Mouse (Mus musculus) G1E-ER4 (cell line): Measurements from ENCODE around the gene Dnajc19. TPM values are rescaled to one million over a fixed set of nuclear protein-coding genes. Genes with fewer than 3 reads are reported as not detected.

Source experiments
- GATA1 ChIP-seq: IDR thresholded peaks from one replicate; pipeline ENCODE4 v1.8.0; 2012; ENCODE audit warnings: low read length, inconsistent platforms
- polyA plus RNA-seq: library from polyadenylated mRNA; stranded (reverse); fragments of >175 nt; gene quantifications from 2 replicates; pipeline ENCODE4 v1.2.3, GENCODE M21; 2012

The Dnajc19 gene
- polyA plus RNA-seq, 1 experiment, result 67.3 TPM

DNA sequence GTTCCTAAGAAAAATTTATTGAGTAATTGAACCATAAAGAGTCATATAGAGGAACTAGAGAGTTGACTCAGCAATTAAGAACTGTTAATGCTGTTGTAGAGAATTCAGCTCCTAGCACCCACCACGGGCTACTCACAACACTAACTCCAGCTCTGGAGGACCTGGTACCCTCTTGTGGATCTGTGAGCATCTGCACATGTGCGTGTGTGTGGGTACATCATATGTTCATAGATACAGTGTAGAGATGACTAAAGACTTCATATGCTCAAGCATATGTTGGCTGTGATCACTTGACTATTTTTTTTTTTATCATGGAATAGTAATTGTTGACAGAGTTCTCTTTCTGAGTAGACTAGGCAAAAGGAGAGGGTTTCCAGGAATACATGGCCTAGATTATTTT is 18.8 kb downstream of the Dnajc19 start:
- TF ChIP-seq GATA1, result no peak

GRCm38 (mm10) chr3:34041990-34042389 is 39.1 kb downstream of the Dnajc19 start:
- TF ChIP-seq GATA1, result no peak

DNA sequence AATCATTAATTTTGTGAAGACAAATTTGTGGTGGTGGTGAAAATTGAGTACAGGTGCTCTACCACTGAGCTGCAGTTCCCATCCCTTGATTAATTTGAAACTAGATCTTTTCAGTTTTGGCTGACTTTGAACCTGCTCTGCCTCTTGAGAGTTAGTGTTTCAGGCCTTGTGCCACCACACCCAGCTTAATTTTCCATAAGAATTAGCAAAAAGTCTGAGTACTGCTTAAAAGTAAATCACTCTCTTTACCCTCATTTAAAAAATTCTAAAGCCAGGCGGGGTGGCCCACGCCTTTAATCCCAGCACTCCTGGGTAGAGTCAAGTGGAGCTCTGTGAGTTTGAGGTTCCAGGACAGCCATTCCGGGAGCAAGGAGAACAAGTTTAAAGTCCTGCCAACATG is 45.4 kb downstream of the Dnajc19 start:
- TF ChIP-seq GATA1, result no peak

DNA sequence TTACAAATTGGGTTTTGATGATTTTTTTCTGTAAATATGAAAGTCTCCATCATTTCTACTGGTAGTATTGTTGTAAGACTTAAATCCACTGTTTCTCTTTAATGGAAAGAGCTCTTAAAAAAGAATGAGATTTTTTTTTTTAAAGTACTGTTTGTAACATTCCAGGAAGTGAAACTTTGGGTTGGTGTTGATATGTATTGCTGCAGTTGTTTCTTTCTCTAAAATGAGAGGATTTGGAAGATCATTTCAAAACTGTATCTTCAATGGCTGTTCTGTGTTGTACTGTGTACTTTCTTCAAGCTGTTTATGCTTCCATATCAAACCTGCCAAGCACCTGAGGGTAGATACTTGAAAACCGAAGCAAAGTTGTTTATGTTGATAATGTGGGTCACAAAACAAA is 46.3 kb downstream of the Dnajc19 start:
- no peak for TF ChIP-seq GATA1

DNA sequence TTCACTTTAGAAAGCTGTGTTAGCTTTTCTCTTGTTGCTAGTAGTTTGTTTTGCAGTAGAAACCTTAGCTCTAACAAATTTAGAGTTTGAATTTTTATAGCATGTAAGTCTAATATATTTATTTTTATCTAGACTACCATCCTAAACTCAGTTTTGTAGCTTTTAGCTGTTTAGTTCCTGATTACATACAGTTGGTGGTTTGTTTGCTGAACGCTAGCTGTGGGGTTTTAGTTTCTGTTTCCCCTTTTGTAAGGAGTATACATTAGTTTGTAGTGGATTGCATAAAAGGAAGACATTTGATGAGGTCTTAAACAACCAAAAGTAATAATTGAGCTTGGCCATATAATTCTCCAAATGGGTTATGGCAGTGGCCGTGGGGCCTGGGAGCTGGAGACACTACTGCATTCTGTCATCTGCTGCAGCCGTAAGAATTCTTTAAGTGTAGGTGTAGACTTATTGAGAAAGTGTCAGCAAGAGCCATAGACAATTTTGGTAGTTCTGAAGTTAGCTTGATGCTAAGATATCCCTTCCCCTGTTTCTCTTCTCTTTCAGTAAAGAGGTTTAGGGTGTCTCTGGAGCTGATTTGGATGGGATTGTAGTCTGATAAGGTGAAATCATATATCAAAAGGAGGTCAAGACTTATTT is 47.3 kb downstream of the Dnajc19 start:
- TF ChIP-seq GATA1, result no peak

- peak; percentile 17 for TF ChIP-seq GATA1
Measured at GRCm38 (mm10) chr3:34030601-34031000, 50.5 kb downstream of the Dnajc19 start.

GRCm38 (mm10) chr3:34028935-34029334 is 52.2 kb downstream of the Dnajc19 start:
- TF ChIP-seq GATA1, result no peak

GRCm38 (mm10) chr3:34021259-34021828 is 59.8 kb downstream of the Dnajc19 start:
- peak; percentile 20 for TF ChIP-seq GATA1

- TF ChIP-seq GATA1, result no peak
Measured at GRCm38 (mm10) chr3:34020382-34021258, 60.5 kb downstream of the Dnajc19 start.

DNA sequence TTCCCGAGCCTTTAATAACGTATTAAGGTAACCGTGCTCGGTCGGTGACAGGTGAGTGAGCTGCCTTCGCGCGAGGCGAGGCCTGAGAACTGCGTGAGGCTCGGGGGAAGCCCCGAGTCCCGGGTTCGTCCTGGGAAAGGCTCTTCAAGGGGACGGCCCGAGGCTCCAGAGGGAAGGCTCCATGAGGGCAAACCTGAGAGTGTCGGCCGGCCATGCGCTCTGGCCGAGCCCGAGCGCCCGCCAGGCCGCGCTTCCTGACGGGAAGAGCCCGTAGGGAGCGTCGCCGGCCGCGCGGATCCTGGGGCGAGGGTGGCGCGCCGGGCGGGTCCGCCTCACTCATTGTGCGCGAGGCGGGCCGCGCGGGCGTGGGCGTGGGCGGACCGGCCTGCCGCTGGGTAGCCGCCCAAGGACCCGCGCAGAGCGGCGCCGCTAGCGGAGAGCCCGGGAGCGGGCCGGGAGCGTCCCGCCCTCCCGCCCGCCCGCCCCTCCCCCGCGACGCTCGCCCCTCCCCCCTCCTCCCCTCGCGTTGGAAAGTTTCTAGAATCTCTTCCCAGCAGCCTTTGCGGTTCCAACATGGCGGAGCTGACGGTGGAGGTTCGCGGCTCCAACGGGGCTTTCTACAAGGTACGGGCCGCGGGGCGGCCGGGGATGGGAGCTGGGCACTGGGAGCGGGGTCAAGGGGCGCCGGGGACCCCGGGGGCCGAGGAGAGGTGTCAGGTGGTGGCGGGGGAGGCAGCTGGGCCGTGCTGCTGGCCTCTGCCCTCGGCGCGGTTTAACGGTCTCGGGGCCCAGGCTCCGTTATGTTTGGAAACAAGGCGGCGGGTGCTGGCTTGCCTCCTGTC is 61.4 kb downstream of the Dnajc19 start, which contains the start of gene Fxr1:
Gene Fxr1, plus strand, starts transcription at position 404 of the 842 bp plus-strand sequence.
- TF ChIP-seq GATA1, result no peak

GRCm38 (mm10) chr3:34008191-34008590 is 72.9 kb downstream of the Dnajc19 start:
- no peak for TF ChIP-seq GATA1

DNA sequence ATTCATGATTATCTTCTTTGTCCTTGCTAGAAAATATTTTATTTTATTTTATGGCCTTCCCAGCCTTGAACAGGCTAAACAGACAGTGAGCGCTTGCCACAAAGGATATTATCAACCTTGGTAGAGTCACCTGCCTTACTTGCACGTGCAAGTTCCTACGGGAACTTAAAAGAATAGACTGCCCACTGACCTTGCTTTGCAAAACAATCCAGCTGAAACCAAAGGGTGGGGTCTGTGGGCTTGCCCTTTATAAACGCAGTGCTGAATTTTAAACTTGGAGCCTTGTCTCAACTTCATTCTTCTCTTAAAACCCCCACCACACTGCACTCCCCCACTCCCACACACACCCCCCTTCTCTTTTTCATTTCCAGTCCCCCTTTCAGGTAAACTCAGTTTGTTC is 73.5 kb downstream of the Dnajc19 start:
- TF ChIP-seq GATA1, result no peak

- TF ChIP-seq GATA1, result no peak
Measured at GRCm38 (mm10) chr3:34006824-34007223, 74.3 kb downstream of the Dnajc19 start.

GRCm38 (mm10) chr3:34006301-34006700 is 74.8 kb downstream of the Dnajc19 start:
- no peak for TF ChIP-seq GATA1

Other genes starting within 250 kb of the Dnajc19 start
- gene Ccdc39, start 237.0 kb downstream of the Dnajc19 start, polyA plus RNA-seq, result 0.10 and 0.12 TPM in 2 replicates
- 14.8 and 24.1 TPM in 2 replicates for gene Fxr1, start 61.4 kb downstream of the Dnajc19 start, polyA plus RNA-seq